Mouse (Mus musculus) midbrain, embryonic 14.5 days (tissue): Measurements from ENCODE around the gene Snx5. TPM values are rescaled to one million over a fixed set of nuclear protein-coding genes. Genes with fewer than 3 reads are reported as not detected.

ENCODE experiments used
- ATAC-seq: fragments of 200-750 bp; cut with Nextera tagmentation; 2 replicates; pipeline ENCODE4 v1.8.0; 2017; ENCODE audit warnings: moderate number of reproducible peaks, moderate library complexity; ENCODE audit not compliant: low FRiP score, low TSS enrichment
- DNase-seq: peaks from one replicate; pipeline ENCODE4 v3.0.0-alpha.2; 2015
- H3K27ac ChIP-seq: fragments of 300-500 bp; sonication (generic); replicated peaks from 2 replicates; pipeline ENCODE4 v1.5.1; 2014; ENCODE audit warnings: mild to moderate bottlenecking, low read depth, low read length, moderate library complexity
- H3K27me3 ChIP-seq: fragments of 300-500 bp; sonication (generic); 2 replicates; pipeline ENCODE4 v1.6.1; 2014; ENCODE audit warnings: low read length, control low read depth, mixed read lengths; ENCODE audit not compliant: control insufficient read depth, insufficient read depth
- H3K36me3 ChIP-seq: fragments of 300-500 bp; sonication (generic); 2 replicates; pipeline ENCODE4 v1.6.1; 2014; ENCODE audit warnings: low read length, control low read depth; ENCODE audit not compliant: control insufficient read depth, insufficient read depth
- H3K4me1 ChIP-seq: fragments of 300-500 bp; sonication (generic); 2 replicates; pipeline ENCODE4 v1.6.1; 2014; ENCODE audit warnings: mild to moderate bottlenecking, antibody characterized with exemption, low read length, control low read depth; ENCODE audit not compliant: control insufficient read depth, insufficient read depth
- H3K4me2 ChIP-seq: fragments of 300-500 bp; sonication (generic); 2 replicates; pipeline ENCODE4 v1.6.1; 2014; ENCODE audit warnings: mild to moderate bottlenecking, low read length, moderate library complexity
- H3K4me3 ChIP-seq: fragments of 300-500 bp; sonication (generic); replicated peaks from 2 replicates; pipeline ENCODE4 v1.5.1; 2014; ENCODE audit warnings: low read depth, low read length
- H3K9ac ChIP-seq: fragments of 300-500 bp; sonication (generic); replicated peaks from 2 replicates; pipeline ENCODE4 v1.6.1; 2014; ENCODE audit warnings: mild to moderate bottlenecking, low read length, moderate library complexity
- H3K9me3 ChIP-seq: fragments of 300-500 bp; sonication (generic); 2 replicates; pipeline ENCODE4 v1.6.1; 2016; ENCODE audit warnings: low read length, control low read depth, mixed read lengths; ENCODE audit not compliant: control insufficient read depth
- WGBS: fragments of 180-500 bp; shearing (Covaris S2); extraction: QIAGEN DNeasy Blood & Tissue Kit; methylation state at CpG from one replicate; pipeline ENCODE4 v1.1.7; 2014; 5-methylcytosine and 5-hydroxymethylcytosine counted together
- polyA plus RNA-seq: library from polyadenylated mRNA; unstranded; fragments of >200 nt; fragmentation: Nextera tagmentation; extraction: Ambion mirVana; gene quantifications from 2 replicates; pipeline ENCODE4 v1.2.1, GENCODE M21; 2014

The Snx5 gene
- polyA plus RNA-seq, 1 experiment from 2014 or later, result 69.3 TPM

- Histone ChIP-seq H3K27ac (no peak overlapping the region), H3K9me3 (no peaks in the 10 kb centered on the region), H3K36me3 (peaks cover 16% of the 10 kb centered on the region), H3K4me3 (no peak overlapping the region), H3K4me1 (peaks cover 26% of the 10 kb centered on the region), H3K4me2 (no peak overlapping the region), H3K27me3 (no peaks in the 10 kb centered on the region), H3K9ac (no peak overlapping the region)
- ATAC-seq (no peak), DNase-seq (no peak)
- 86% methylated on average over 5 of the region's 5 CpGs for WGBS
Measured at GRCm38 (mm10) chr2:144264398-144265119, 6.1 kb downstream of the Snx5 start.

DNA sequence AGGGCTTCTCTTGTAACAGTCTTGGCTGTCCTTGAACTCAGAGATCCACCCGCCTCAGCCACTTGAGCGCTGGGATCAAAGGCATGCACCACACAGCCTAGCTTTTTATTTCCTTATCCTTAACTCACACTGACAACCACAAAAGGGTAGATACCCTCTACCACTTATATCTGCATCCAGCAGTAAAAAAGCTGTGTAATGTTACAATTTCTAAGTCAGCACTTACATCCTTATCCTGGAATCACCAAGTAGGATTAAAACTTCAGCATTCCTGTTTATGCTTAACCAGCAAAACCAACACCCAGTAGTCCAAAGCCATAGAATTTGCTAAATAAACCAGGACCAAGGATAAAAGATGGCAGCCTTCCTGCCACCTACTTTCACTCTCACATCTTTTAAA, 7.9 kb downstream of the Snx5 start:
- H3K4me3 ChIP-seq, result no peak overlapping the region
- H3K4me2 ChIP-seq, result no peak overlapping the region
- H3K36me3 ChIP-seq, result peaks cover 33% of the 10 kb centered on the region
- no peak for DNase-seq
- whole genome bisulfite sequencing, result 92% methylated on average over 2 of the region's 2 CpGs
- H3K4me1 ChIP-seq, result peaks cover 10% of the 10 kb centered on the region; the same call in 1 of the 2 replicates
- H3K9ac ChIP-seq, result no peak overlapping the region
- H3K27me3 ChIP-seq, result no peaks in the 10 kb centered on the region
- no peak overlapping the region for H3K27ac ChIP-seq
- no peak for ATAC-seq
- H3K9me3 ChIP-seq, result no peaks in the 10 kb centered on the region

GRCm38 (mm10) chr2:144250111-144250510, 20.6 kb downstream of the Snx5 start:
- no peak overlapping the region for H3K9ac ChIP-seq
- no peaks in the 10 kb centered on the region for H3K27me3 ChIP-seq
- H3K4me3 ChIP-seq, result no peak overlapping the region
- peaks cover 64% of the 10 kb centered on the region for H3K36me3 ChIP-seq
- H3K9me3 ChIP-seq, result no peaks in the 10 kb centered on the region
- DNase-seq (no peak), ATAC-seq (no peak)
- no peaks in the 10 kb centered on the region for H3K4me1 ChIP-seq
- H3K4me2 ChIP-seq, result no peak overlapping the region
- H3K27ac ChIP-seq, result no peak overlapping the region

DNA sequence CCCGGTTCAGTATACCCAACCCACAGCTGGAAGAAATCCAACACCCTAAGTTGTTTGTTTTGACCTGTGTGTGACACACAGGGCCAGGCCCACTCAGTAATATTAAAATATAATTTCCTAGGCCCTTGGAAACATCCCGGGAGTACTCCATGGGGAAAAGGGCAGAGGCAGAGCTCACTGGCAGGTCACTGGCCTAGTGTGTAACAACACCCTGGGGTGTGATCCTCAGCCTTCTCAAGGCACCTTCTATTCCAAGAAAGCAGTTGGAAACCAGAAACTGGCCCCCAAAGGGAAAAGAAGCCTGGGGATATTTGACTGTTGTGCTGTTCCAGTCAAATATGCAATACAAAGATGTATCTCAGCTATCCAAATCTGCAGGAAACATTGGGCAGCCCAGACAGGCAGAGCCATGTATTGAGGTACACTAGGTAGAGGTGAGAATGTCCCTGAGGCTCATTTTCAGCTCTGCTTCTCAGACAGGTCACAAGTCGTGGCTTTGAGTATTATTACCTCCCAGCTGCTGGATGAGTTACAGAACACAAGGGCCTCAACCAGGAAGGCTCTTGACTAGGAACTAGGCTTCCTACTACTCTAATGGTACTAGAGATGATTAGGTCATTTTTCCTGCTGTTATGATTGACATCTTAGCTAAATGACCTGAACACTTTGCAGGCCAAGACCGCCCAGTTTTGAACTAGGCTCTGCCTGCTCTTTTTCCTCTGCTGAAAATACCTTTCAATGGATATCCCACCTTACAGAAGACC, 21.9 kb downstream of the Snx5 start:
- H3K4me2 ChIP-seq, result no peak overlapping the region
- H3K27ac ChIP-seq, result no peak overlapping the region
- no peak overlapping the region for H3K9ac ChIP-seq
- H3K9me3 ChIP-seq, result no peaks in the 10 kb centered on the region
- no peaks in the 10 kb centered on the region for H3K27me3 ChIP-seq
- H3K36me3 ChIP-seq, result peaks cover 50% of the 10 kb centered on the region
- DNase-seq, result no peak
- no peaks in the 10 kb centered on the region for H3K4me1 ChIP-seq
- no peak for ATAC-seq
- H3K4me3 ChIP-seq, result no peak overlapping the region
- WGBS, result 44% methylated on average over 4 of the region's 4 CpGs

GRCm38 (mm10) chr2:144247337-144247978, 23.2 kb downstream of the Snx5 start:
- WGBS, result 44% methylated on average over 5 of the region's 5 CpGs
- no peak for ATAC-seq
- H3K27ac ChIP-seq, result no peak overlapping the region

DNA sequence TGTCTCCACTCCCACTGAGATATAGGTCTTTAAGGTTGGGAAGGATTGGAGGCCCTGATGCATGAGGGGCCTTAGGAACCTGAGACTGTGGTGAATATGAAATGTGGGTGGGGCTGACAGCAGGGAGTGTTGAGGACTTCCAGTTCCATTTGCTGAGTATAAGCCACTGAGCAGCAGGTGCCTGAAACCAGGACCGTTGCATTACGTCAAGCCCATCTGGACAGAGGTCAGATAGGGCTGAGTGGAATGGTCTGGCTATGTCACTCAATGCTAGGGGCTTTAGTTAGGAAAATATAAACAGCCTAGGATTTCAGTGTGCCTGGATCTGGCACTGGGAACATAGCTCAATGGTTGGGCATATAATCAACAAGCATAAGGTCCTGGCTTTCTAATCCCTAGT, 24.4 kb downstream of the Snx5 start:
- Histone ChIP-seq H3K4me3 (no peak overlapping the region), H3K4me2 (no peak overlapping the region), H3K9me3 (no peaks in the 10 kb centered on the region), H3K36me3 (peaks cover 25% of the 10 kb centered on the region), H3K27ac (no peak overlapping the region), H3K4me1 (no peaks in the 10 kb centered on the region), H3K27me3 (no peaks in the 10 kb centered on the region), H3K9ac (no peak overlapping the region)
- DNase-seq (no peak), ATAC-seq (no peak)
- WGBS, result 96% methylated on average over 2 of the region's 2 CpGs

More at GRCm38 (mm10) chr2:144247337-144247978, 23.2 kb downstream of the Snx5 start:
- Histone ChIP-seq H3K27me3 (no peaks in the 10 kb centered on the region), H3K4me3 (no peak overlapping the region), H3K9ac (no peak overlapping the region), H3K4me1 (no peaks in the 10 kb centered on the region), H3K9me3 (no peaks in the 10 kb centered on the region), H3K36me3 (peaks cover 37% of the 10 kb centered on the region), H3K4me2 (no peak overlapping the region)
- no peak for DNase-seq

- Histone ChIP-seq H3K27me3 (no peaks in the 10 kb centered on the region), H3K9ac (no peak overlapping the region), H3K4me1 (no peaks in the 10 kb centered on the region), H3K36me3 (peaks cover 19% of the 10 kb centered on the region), H3K27ac (no peak overlapping the region), H3K9me3 (no peaks in the 10 kb centered on the region), H3K4me3 (no peak overlapping the region), H3K4me2 (no peak overlapping the region)
- ATAC-seq (no peak), DNase-seq (no peak)
- WGBS, result 81% methylated on average over 7 of the region's 7 CpGs
Measured at GRCm38 (mm10) chr2:144245464-144245863, 25.2 kb downstream of the Snx5 start.

- H3K36me3 ChIP-seq, result no peaks in the 10 kb centered on the region
- no peaks in the 10 kb centered on the region for H3K4me1 ChIP-seq
- ATAC-seq (no peak), DNase-seq (no peak)
- no peak overlapping the region for H3K9ac ChIP-seq
- H3K27ac ChIP-seq, result no peak overlapping the region
- 89% methylated on average over 3 of the region's 3 CpGs for WGBS
- H3K4me3 ChIP-seq, result no peak overlapping the region
- H3K4me2 ChIP-seq, result no peak overlapping the region
- no peaks in the 10 kb centered on the region for H3K9me3 ChIP-seq
- H3K27me3 ChIP-seq, result no peaks in the 10 kb centered on the region
Measured at GRCm38 (mm10) chr2:144240095-144240899, 30.4 kb downstream of the Snx5 start.
